Mouse (Mus musculus): Measurements from ENCODE around the gene Irf3. TPM values are rescaled to one million over a fixed set of nuclear protein-coding genes. Genes with fewer than 3 reads are reported as not detected.

Gene Irf3
- total RNA-seq (2021), result 95.1 and 108 TPM in 2 replicates
- long read RNA-seq, experiment 1, transcript Irf3-201 (8 exons, 2,031 nt), result major isoform, 35 of 80 reads
- long read RNA-seq, experiment 1, transcript Irf3-210 (2 exons, 629 nt), result minor isoform, 6 of 80 reads
- long read RNA-seq, experiment 1, partial matches to known transcripts, result 18 of 80 reads
- long read RNA-seq, experiment 1, other reads (novel, unspliced or antisense), result 17 of 80 reads
- long read RNA-seq, experiment 2, transcript Irf3-210 (2 exons, 629 nt), result minor isoform, 5 of 62 reads
- long read RNA-seq, experiment 2, transcript Irf3-201 (8 exons, 2,031 nt), result major isoform, 22 of 62 reads
- long read RNA-seq, experiment 2, partial matches to known transcripts, result 18 of 62 reads
- long read RNA-seq, experiment 2, other reads (novel, unspliced or antisense), result 13 of 62 reads

DNA sequence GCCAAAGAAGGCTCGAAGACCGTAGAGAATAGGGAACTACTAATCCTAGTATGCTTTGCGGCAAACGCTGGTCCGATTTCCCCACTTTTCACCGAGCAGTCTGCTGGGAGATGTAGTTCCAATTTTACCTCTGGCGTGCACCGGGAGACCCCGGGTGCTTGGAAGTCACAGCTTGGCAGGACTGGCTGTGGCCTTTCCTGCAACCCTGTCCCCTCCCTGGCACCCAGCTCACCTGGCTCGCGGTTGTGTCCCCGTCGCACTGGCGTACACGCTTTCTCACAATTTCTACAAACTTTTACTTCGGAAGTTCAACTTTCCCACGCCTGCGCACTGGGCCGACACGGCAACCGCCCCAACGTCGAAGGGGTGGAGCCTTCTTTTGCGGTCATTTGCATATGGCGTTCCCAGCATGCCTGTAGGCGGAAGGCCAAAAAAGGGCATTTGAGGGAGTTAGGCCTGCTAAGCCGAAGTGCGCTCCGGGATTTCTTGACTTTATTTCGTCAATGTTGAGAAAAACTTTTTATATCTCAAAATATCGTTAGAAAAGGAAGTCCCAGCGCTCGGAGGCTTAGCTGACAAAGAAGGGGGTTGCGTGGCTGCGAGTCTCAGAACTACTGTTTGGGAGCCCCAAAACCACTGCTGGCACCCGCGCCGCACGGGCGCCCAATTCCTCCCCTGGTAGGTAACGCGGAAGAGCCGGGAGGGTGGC is at the start of gene Irf3:
Gene Irf3 (plus strand): TSS at position 418 of the 709 bp plus-strand sequence.
- DNase-seq, result peak; percentile 98

- DNase-seq, result no peak
Measured at GRCm38 (mm10) chr7:44949922-44950321, 47.5 kb upstream of the Irf3 start.

DNA sequence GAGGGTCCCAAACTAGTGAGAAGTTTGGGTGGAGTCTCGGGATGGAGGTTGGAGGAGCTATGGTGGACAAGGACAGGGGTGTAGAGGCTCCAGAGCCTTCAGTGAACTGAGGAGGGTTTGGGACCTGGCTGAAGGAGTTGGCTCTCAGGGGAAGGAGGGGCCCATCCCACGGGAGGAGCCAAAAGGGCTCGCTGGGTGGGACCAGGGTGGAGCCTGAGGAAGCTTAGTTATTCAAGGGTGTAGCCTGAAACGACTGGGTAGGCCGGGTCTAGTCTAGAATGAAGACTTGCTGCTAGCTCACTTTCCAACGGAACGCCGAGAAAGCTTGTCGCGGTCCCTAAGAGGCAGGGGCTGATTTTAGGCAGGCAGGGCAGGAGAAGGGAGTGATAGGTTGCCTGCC is 45.5 kb upstream of the Irf3 start:
- peak; percentile 89 for DNase-seq

- DNase-seq, result peak; percentile 95
Measured at GRCm38 (mm10) chr7:44952611-44953306, 44.7 kb upstream of the Irf3 start.

DNA sequence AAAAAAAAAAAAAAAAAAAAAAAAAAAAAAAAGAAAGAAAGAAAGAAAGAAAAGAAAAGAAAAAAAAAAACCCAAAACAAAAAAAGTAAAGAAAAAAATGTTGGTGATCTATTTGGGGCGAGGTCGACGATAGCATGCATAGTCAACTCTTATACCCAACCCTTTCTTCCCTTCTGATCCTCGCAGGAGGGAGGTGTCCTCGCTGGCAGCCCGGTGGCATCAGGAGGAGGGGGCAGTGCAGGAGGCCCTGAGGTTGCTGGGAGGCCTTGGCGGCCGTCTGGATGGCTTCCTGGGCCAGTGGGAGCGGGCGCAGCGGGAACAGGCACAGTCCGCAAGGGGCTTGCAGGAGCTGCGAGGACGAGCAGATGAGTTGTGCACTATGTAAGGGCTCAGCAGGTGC is 43.9 kb upstream of the Irf3 start:
- no peak for DNase-seq

DNA sequence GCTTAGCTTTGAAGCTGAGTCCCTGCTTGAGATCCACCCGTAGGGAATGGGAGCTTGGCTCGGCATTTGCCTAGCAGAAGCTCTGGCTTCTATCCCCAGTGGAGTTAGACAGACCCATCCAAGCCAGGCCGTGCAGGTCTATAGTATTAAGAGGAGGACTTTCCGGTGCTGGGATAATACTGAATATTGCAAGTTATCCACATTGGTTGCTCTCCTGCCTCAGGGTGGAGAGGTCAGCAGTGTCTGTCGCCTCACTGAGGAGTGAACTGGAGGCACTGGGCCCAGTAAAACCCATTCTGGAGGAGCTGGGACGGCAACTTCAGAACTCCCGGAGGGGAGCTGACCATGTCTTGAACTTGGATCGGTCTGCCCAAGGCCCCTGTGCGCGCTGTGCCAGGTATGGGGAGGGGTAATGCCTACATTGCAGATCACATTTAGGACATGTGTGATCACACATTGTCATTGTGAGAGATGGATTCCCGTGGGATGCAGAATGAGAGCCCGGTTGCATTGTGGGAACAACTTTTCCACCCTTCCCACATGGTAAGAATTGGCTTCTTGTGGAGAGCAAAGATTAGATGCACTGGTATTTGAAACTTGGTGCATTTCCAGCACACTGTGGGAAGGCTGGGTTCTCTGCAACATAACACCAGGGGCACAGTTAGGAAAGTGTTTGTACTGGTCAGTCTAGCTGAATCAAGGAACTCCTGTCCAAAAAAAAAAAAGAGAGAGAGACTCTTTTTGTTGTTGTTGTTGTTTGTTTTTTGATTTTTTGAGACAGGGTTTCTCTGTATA is 43.2 kb upstream of the Irf3 start:
- DNase-seq, result no peak

GRCm38 (mm10) chr7:44955628-44956027 is 41.8 kb upstream of the Irf3 start:
- no peak for DNase-seq

DNA sequence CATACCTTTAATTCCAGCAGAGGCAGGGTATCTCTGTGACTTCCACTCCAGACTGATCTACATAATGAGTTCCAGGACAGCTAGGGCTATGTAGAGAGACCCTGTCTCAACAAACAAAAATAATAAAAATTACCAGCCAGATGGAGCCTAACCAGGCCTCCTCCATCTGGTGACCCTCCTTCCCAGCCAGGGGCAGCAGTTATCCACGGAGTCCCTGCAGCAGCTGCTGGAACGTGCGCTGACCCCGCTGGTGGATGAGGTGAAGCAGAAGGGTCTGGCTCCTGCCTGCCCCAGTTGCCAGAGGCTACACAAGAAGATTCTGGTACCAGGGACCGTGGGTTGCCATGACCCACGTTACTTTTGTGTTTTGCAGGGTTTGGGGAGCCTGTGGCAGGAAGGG is 41.2 kb upstream of the Irf3 start:
- no peak for DNase-seq

DNA sequence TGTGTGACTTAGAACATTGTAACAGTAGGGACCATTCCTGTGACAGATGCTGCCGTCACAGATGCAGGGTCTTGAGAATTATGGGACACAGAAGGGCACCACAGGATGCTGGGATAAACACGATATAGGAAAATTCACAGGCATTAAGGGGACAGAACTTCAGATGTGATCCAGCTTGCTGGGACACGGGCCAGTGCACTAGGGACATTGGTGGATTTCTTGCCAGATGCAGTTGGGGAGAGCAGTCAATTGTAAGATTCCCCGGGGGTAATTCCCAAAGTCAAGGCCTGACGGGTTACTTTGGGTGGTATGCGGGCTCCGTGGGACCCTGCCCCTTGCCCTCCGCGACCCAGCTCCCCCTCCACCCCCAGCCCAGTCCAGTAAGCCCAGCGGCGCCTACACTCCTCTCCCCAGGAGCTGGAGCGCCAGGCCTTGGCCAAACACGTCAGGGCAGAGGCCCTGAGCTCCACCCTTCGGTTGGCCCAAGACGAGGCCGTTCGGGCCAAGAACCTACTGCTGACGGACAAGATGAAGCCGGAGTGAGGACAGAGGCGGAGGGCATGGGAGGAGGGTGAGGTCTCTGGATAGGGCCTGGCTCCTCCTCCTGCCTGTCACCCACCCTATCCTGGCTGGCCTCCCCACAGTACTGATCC is 40.1 kb upstream of the Irf3 start:
- peak; percentile 41 for DNase-seq

- DNase-seq, result peak; percentile 74
Measured at GRCm38 (mm10) chr7:44958208-44958607, 39.2 kb upstream of the Irf3 start.

DNA sequence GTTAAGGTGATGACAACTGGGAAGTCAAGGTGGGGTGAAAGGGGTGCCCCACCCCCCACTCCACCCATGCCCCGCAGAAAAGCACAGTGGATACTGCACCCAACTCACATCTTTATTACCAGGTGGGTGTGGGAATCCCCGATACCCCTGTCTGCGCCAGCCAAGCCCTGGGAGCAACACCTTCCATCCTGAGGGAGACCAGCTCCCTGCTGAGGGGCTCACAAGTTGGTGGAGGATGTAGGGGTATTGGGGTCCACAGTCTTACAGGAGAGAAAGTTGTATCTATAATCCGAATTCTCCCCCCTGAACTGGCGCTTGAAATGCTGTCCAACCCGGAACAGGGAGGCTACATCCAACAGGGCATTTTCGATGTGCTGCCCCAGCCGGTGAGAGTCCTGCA is 38.2 kb upstream of the Irf3 start:
- DNase-seq, result no peak

- DNase-seq, result no peak
Measured at GRCm38 (mm10) chr7:44959874-44960511, 37.5 kb upstream of the Irf3 start.

- DNase-seq, result no peak
Measured at GRCm38 (mm10) chr7:44960512-44960910, 36.9 kb upstream of the Irf3 start.

DNA sequence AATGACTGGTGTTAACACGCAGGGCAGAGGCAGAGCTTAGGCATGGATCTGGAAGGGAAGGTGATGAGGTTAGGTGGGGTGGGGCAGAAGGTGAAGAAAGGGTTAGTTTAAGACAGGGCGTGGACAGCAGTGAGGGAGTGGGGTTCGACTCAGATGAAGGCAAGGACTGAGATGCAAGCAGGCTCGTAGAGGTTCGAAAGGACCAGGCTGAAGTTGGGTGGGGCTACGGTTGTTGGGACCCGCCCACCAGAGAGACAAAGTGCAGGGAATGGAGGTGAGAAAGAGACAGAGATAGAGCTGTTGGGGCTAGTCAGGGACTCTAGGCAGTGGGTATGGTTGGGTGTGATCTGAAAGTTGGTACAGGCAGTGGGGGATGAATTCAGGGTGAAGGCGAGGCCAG is 35.1 kb upstream of the Irf3 start:
- DNase-seq, result no peak

DNA sequence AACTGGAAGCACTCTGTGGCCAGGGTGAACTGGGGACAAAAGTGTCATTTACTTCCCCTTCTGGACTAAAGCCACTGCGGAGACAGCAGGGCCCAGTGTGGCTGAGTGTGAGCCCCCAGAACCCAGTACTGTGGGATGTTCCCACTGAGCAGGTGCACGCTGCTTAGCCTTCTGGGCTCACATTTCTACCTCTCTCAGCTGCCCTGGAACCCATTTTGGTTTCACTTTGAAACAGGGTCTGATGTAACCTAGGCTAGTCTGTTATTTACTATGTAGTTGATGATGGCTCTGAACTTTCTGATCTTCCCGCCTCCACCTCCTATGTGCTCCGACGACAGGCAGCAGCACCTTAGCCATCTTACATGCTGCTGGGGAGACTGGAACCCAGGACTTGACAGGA is 34.6 kb upstream of the Irf3 start:
- no peak for DNase-seq

- no peak for DNase-seq
Measured at GRCm38 (mm10) chr7:44964990-44965389, 32.5 kb upstream of the Irf3 start.

- DNase-seq, result no peak
Measured at GRCm38 (mm10) chr7:44965975-44966374, 31.5 kb upstream of the Irf3 start.

DNA sequence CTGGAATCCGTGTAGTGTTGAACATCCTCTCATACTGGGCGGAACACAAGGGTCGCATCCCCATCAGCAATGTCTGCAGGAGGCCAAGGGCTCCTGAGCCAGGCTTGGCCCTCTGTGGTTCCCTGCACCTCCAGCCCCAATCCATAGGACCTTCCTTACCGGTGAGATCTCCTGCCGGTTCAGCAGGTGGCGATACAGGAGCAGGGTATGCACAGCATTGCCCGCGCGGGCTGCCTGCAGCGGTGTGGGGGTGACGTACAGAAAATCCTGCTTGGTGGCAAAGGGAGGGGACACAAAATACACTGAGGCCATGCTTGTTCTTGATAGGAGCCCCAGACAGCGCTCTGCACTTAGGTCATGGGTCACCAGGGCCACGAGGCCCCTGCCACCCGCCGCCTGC is 30.8 kb upstream of the Irf3 start:
- DNase-seq, result no peak

DNA sequence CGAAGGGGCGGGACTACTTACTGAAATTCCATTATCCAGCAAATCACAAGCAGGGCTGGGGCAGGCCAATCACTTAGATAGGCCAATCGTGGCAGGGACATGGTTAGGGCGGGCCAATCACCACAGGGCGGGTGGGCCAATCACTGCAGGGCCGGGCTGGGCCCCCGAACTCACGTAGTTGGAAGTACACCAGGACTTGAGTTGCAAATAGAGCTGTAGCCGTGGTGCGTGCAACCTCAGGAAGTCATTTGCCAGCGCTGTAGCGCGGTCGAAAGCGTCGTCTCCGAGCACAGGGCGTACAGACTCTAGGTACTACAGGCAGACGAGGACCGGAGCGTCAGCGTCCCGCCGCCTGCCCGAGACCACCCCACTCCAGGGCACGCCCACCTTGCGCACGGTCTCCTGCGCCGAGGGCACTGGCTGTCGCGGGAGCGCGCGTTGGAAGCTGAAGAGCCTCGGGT is 27.2 kb upstream of the Irf3 start:
- peak; percentile 93 for DNase-seq

- DNase-seq, result no peak
Measured at GRCm38 (mm10) chr7:44971142-44971541, 26.3 kb upstream of the Irf3 start.

All from adrenal gland, postnatal 14 days (tissue).